Mouse (Mus musculus) MEL (cell line): ENCODE data around the gene Fdps. TPM values are rescaled to one million over a fixed set of nuclear protein-coding genes. Genes with fewer than 3 reads are reported as not detected.

Source experiments
- DNase-seq: peaks from one replicate; pipeline ENCODE4 v3.0.0; 2011; ENCODE audit warnings: low read depth, low spot score
- H3K27ac ChIP-seq: 2 replicates; pipeline ENCODE4 v1.5.1; 2012; ENCODE audit warnings: low read depth, mild to moderate bottlenecking, control low read depth, low read length, moderate library complexity; ENCODE audit not compliant: control insufficient read depth
- H3K27me3 ChIP-seq, 2 experiments: fragments of 150-350 bp in 1 of 2; sonication (generic) in 1 of 2; 2 replicates each; pipeline ENCODE4 v1.6.1; 2012; ENCODE audit warnings: low read length in 2 of 2, mild to moderate bottlenecking in 2 of 2, improper control_type of control experiment in 1 of 2, moderate library complexity in 1 of 2; ENCODE audit not compliant: insufficient read depth in 2 of 2, control insufficient read depth in 1 of 2
- H3K36me3 ChIP-seq, 2 experiments: 2 replicates each; pipeline ENCODE4 v1.6.1; 2012 to 2014; ENCODE audit warnings: low read length in 2 of 2, improper control_type of control experiment in 1 of 2, inconsistent platforms in 1 of 2, mild to moderate bottlenecking in 1 of 2; ENCODE audit not compliant: insufficient read depth in 2 of 2, control insufficient read depth in 1 of 2
- H3K4me1 ChIP-seq, 2 experiments: fragments of 150-350 bp in 1 of 2; sonication (generic) in 1 of 2; 2 replicates each; pipeline ENCODE4 v1.6.1; 2012; ENCODE audit warnings: low read length in 2 of 2, improper control_type of control experiment in 1 of 2, mild to moderate bottlenecking in 1 of 2; ENCODE audit not compliant: insufficient read depth in 2 of 2, control insufficient read depth in 1 of 2
- H3K4me3 ChIP-seq, 2 experiments: fragments of 150-350 bp in 1 of 2; sonication (generic) in 1 of 2; 2 replicates each; pipeline ENCODE4 v1.5.1; 2012; ENCODE audit warnings: low read depth in 2 of 2, low read length in 2 of 2, mild to moderate bottlenecking in 2 of 2, moderate library complexity in 2 of 2, control low read depth in 1 of 2, improper control_type of control experiment in 1 of 2; ENCODE audit not compliant: control insufficient read depth in 1 of 2, insufficient read depth in 1 of 2
- H3K79me2 ChIP-seq: 2 replicates; pipeline ENCODE4 v1.6.1; 2012; ENCODE audit warnings: mild to moderate bottlenecking, low read length, moderate library complexity; ENCODE audit not compliant: control insufficient read depth, poor library complexity, insufficient read depth
- H3K9ac ChIP-seq: 2 replicates; pipeline ENCODE4 v1.6.1; 2012; ENCODE audit warnings: low read depth, mild to moderate bottlenecking, control low read depth, low read length, moderate library complexity; ENCODE audit not compliant: control insufficient read depth, poor library complexity, severe bottlenecking
- H3K9me3 ChIP-seq: fragments of 150-350 bp; sonication (generic); replicated peaks from 2 replicates; pipeline ENCODE4 v1.6.1; 2012; ENCODE audit warnings: mild to moderate bottlenecking, low read length, improper control_type of control experiment, moderate library complexity; ENCODE audit not compliant: insufficient read depth
- CHD1 ChIP-seq: IDR thresholded peaks from 2 replicates; pipeline ENCODE4 v1.6.1; 2012; ENCODE audit warnings: low read depth, mild to moderate bottlenecking, inconsistent platforms, low read length, improper control_type of control experiment
- CHD2 ChIP-seq: IDR thresholded peaks from 2 replicates; pipeline ENCODE4 v1.6.1; 2011; ENCODE audit warnings: low read length, improper control_type of control experiment
- CTCF ChIP-seq, 3 experiments: IDR thresholded peaks in 2 of 3; conservative IDR thresholded peaks in 1 of 3; 2 replicates each; pipeline ENCODE4 v1.5.1; 2011 to 2012; ENCODE audit warnings: low read length in 3 of 3, low read depth in 2 of 3, mild to moderate bottlenecking in 2 of 3, improper control_type of control experiment in 1 of 3, inconsistent platforms in 1 of 3, mixed read lengths in 1 of 3, moderate library complexity in 1 of 3; ENCODE audit not compliant: control insufficient read depth in 1 of 3, insufficient read depth in 1 of 3, poor library complexity in 1 of 3, severe bottlenecking in 1 of 3
- ELF1 ChIP-seq: IDR thresholded peaks from 2 replicates; pipeline ENCODE4 v1.6.1; 2014; ENCODE audit warnings: low read depth, mild to moderate bottlenecking, inconsistent platforms, low read length, improper control_type of control experiment, moderate library complexity
- EP300 ChIP-seq, 2 experiments: IDR thresholded peaks; 2 replicates each; pipeline ENCODE4 v1.6.1; 2011; ENCODE audit warnings: improper control_type of control experiment in 2 of 2, low read length in 2 of 2, low read depth in 1 of 2, mild to moderate bottlenecking in 1 of 2
- ETS1 ChIP-seq: IDR thresholded peaks from 2 replicates; pipeline ENCODE4 v1.6.1; 2012; ENCODE audit warnings: low read depth, mild to moderate bottlenecking, inconsistent platforms, low read length, improper control_type of control experiment, moderate library complexity
- GABPA ChIP-seq: IDR thresholded peaks from 2 replicates; pipeline ENCODE4 v1.6.1; 2012; ENCODE audit warnings: low read depth, mild to moderate bottlenecking, inconsistent platforms, low read length, improper control_type of control experiment, moderate library complexity
- GATA1 ChIP-seq: IDR thresholded peaks from 2 replicates; pipeline ENCODE4 v1.6.1; 2011; ENCODE audit warnings: low read depth, low read length, improper control_type of control experiment
- HCFC1 ChIP-seq: IDR thresholded peaks from 2 replicates; pipeline ENCODE4 v1.6.1; 2012; ENCODE audit warnings: low read depth, mild to moderate bottlenecking, inconsistent platforms, low read length, improper control_type of control experiment, moderate library complexity
- JUND ChIP-seq: IDR thresholded peaks from 2 replicates; pipeline ENCODE4 v1.6.1; 2011; ENCODE audit warnings: low read depth, mild to moderate bottlenecking, improper control_type of control experiment, low read length
- MAFK ChIP-seq: IDR thresholded peaks from 2 replicates; pipeline ENCODE4 v1.6.1; 2011; ENCODE audit warnings: low read depth, mild to moderate bottlenecking, low read length, improper control_type of control experiment, borderline replicate concordance
- MAX ChIP-seq: IDR thresholded peaks from 2 replicates; pipeline ENCODE4 v1.6.1; 2011; ENCODE audit warnings: low read length, improper control_type of control experiment
- MAZ ChIP-seq: IDR thresholded peaks from 2 replicates; pipeline ENCODE4 v1.6.1; 2012; ENCODE audit warnings: low read depth, mild to moderate bottlenecking, inconsistent platforms, low read length, improper control_type of control experiment
- MEF2A ChIP-seq: IDR thresholded peaks from 2 replicates; pipeline ENCODE4 v1.6.1; 2014; ENCODE audit warnings: low read depth, mild to moderate bottlenecking, inconsistent platforms, low read length, improper control_type of control experiment; ENCODE audit not compliant: poor library complexity, insufficient replicate concordance, severe bottlenecking; ENCODE audit errors: extremely low read depth
- MXI1 ChIP-seq: IDR thresholded peaks from 2 replicates; pipeline ENCODE4 v1.6.1; 2011; ENCODE audit warnings: mild to moderate bottlenecking, low read depth, low read length, improper control_type of control experiment
- MYC ChIP-seq: IDR thresholded peaks from 2 replicates; pipeline ENCODE4 v1.6.1; 2011; ENCODE audit warnings: low read depth, mild to moderate bottlenecking, low read length, improper control_type of control experiment, moderate library complexity
- NRF1 ChIP-seq: IDR thresholded peaks from 2 replicates; pipeline ENCODE4 v1.6.1; 2014; ENCODE audit warnings: low read depth, mild to moderate bottlenecking, inconsistent platforms, low read length, improper control_type of control experiment, moderate library complexity; ENCODE audit not compliant: poor library complexity, insufficient read depth, severe bottlenecking
- POLR2AphosphoS2 ChIP-seq: IDR thresholded peaks from 2 replicates; pipeline ENCODE4 v1.6.1; 2011; ENCODE audit warnings: low read length, improper control_type of control experiment
- POLR2AphosphoS5 ChIP-seq: IDR thresholded peaks from 2 replicates; pipeline ENCODE4 v1.6.1; 2012; ENCODE audit warnings: low read depth, borderline replicate concordance, mild to moderate bottlenecking, inconsistent platforms, low read length, moderate library complexity, mixed read lengths
- RAD21 ChIP-seq: IDR thresholded peaks from 2 replicates; pipeline ENCODE4 v1.6.1; 2011; ENCODE audit warnings: mild to moderate bottlenecking, low read depth, low read length, improper control_type of control experiment
- RCOR1 ChIP-seq: IDR thresholded peaks from 2 replicates; pipeline ENCODE4 v1.6.1; 2012; ENCODE audit warnings: low read depth, mild to moderate bottlenecking, inconsistent platforms, low read length, improper control_type of control experiment
- SIN3A ChIP-seq: IDR thresholded peaks from 2 replicates; pipeline ENCODE4 v1.6.1; 2012; ENCODE audit warnings: low read length, improper control_type of control experiment, inconsistent platforms
- TAL1 ChIP-seq: IDR thresholded peaks from 2 replicates; pipeline ENCODE4 v1.6.1; 2012; ENCODE audit warnings: mild to moderate bottlenecking, inconsistent platforms, low read length, moderate library complexity, mixed read lengths
- TBP ChIP-seq: IDR thresholded peaks from 2 replicates; pipeline ENCODE4 v1.8.0; 2011; ENCODE audit warnings: low read depth, low read length, improper control_type of control experiment
- TCF12 ChIP-seq: IDR thresholded peaks from 2 replicates; pipeline ENCODE4 v1.6.1; 2014; ENCODE audit warnings: low read depth, mild to moderate bottlenecking, inconsistent platforms, low read length, improper control_type of control experiment, moderate library complexity
- USF1 ChIP-seq: IDR thresholded peaks from 2 replicates; pipeline ENCODE4 v1.6.1; 2014; ENCODE audit warnings: low read depth, mild to moderate bottlenecking, inconsistent platforms, low read length, improper control_type of control experiment, moderate library complexity
- USF2 ChIP-seq, 2 experiments: IDR thresholded peaks; 2 replicates each; pipeline ENCODE4 v1.6.1; 2011 to 2012; ENCODE audit warnings: improper control_type of control experiment in 2 of 2, low read length in 2 of 2, borderline replicate concordance in 1 of 2, inconsistent platforms in 1 of 2, low read depth in 1 of 2, mild to moderate bottlenecking in 1 of 2; ENCODE audit not compliant: insufficient read depth in 1 of 2
- ZC3H11A ChIP-seq: IDR thresholded peaks from 2 replicates; pipeline ENCODE4 v1.6.1; 2012; ENCODE audit warnings: low read depth, mild to moderate bottlenecking, inconsistent platforms, low read length, improper control_type of control experiment
- ZNF384 ChIP-seq: IDR thresholded peaks from 2 replicates; pipeline ENCODE4 v1.6.1; 2012; ENCODE audit warnings: low read depth, mild to moderate bottlenecking, inconsistent platforms, low read length, improper control_type of control experiment
- polyA plus RNA-seq, 2 experiments: library from polyadenylated mRNA; stranded (reverse) in 1 of 2; unstranded in 1 of 2; fragments of >175 nt in 1 of 2; fragments of >200 nt in 1 of 2; gene quantifications; 2 replicates each; pipeline versions ENCODE4 v1.2.1 to v1.2.4; 2012; ENCODE audit warnings: low replicate concordance in 2 of 2, low read depth in 1 of 2; ENCODE audit not compliant: insufficient read length in 2 of 2, insufficient read depth in 1 of 2, missing spikeins in 1 of 2
- total RNA-seq: library from RNA; depleted of rRNA; stranded (reverse); fragments of 300-350 nt; gene quantifications from 2 replicates; pipeline ENCODE4 v1.2.3, GENCODE M21; 2012

The Fdps gene
- total and polyA plus RNA-seq, 3 experiments, result 226 to 267 TPM; not detected in 1

- peak; percentile 77 for DNase-seq
- Histone ChIP-seq H3K9ac (peak overlapping the region; percentile 51), H3K36me3 (peaks cover 0 to 20% of the 10 kb centered on the region in 2 experiments; a peak in 2 of 4 replicates), H3K9me3 (no peaks in the 10 kb centered on the region), H3K27ac (peak overlapping the region; percentile 80), H3K79me2 (no peaks in the 10 kb centered on the region), H3K4me3 (peak overlapping the region in 1 of 2 experiments; percentile 25; a peak in 1 of 4 replicates), H3K27me3 (no peaks in the 10 kb centered on the region), H3K4me1 (peaks cover 15 to 18% of the 10 kb centered on the region in 2 experiments)
- TF ChIP-seq MAX (peak; percentile 26; the same call in 1 of the 2 replicates), RAD21 (no peak), USF2 (IDR thresholded peaks at IDR 0.05; ENCODE audit: borderline replicate concordance in 1 of 2, insufficient read depth in 1 of 2, low read depth in 1 of 2, low read length in 2 of 2) (no peak), ZNF384 (no peak), TCF12 (peak; percentile 59; the same call in 1 of the 2 replicates), GATA1 (peak; percentile 74), ETS1 (peak; percentile 62; the same call in 1 of the 2 replicates), MAZ (no peak), ELF1 (0 out of 2 replicates have a peak, but pooled peaks have one; percentile 26), TAL1 (no peak), RCOR1 (peak; percentile 70), POLR2AphosphoS5 (no peak), HCFC1 (peak; percentile 51), EP300 (IDR thresholded peaks at IDR 0.05; ENCODE audit: low read depth in 1 of 2, low read length in 2 of 2) (peak; percentile 67 to 83), TBP (no peak), JUND (0 out of 2 replicates have a peak, but pooled peaks have one; percentile 42)
Observed at GRCm38 (mm10) chr3:89107545-89107944, 5.8 kb upstream of the Fdps start.

- H3K27me3 ChIP-seq, result no peaks in the 10 kb centered on the region
- H3K36me3 ChIP-seq, result peaks cover 0 to 20% of the 10 kb centered on the region in 2 experiments; a peak in 2 of 4 replicates
- peak overlapping the region; percentile 11 for H3K9ac ChIP-seq
- H3K27ac ChIP-seq, result peak overlapping the region; percentile 80
- peak overlapping the region in 1 of 2 experiments; percentile 17; a peak in 1 of 4 replicates for H3K4me3 ChIP-seq
- peak; percentile 77 for DNase-seq
- H3K9me3 ChIP-seq, result no peaks in the 10 kb centered on the region
- H3K4me1 ChIP-seq, result peaks cover 15 to 18% of the 10 kb centered on the region in 2 experiments
- no peaks in the 10 kb centered on the region for H3K79me2 ChIP-seq
- TF ChIP-seq JUND, result no peak
- no peak for TF ChIP-seq MAZ
- TF ChIP-seq ETS1, result 0 out of 2 replicates have a peak, but pooled peaks have one; percentile 45
- TF ChIP-seq TCF12, result no peak
- TF ChIP-seq USF2 (IDR thresholded peaks at IDR 0.05; ENCODE audit: borderline replicate concordance in 1 of 2, insufficient read depth in 1 of 2, low read depth in 1 of 2, low read length in 2 of 2), result no peak
- no peak for TF ChIP-seq CHD1
- TF ChIP-seq ZC3H11A, result no peak
- TF ChIP-seq GABPA, result no peak
- 0 out of 2 replicates have a peak, but pooled peaks have one; percentile 19 for TF ChIP-seq MXI1
- no peak for TF ChIP-seq NRF1
- no peak for TF ChIP-seq POLR2AphosphoS2
- peak; percentile 43 to 56; a peak in 3 of 4 replicates for TF ChIP-seq EP300 (IDR thresholded peaks at IDR 0.05; ENCODE audit: low read depth in 1 of 2, low read length in 2 of 2)
- no peak for TF ChIP-seq MAFK
- no peak for TF ChIP-seq CHD2
- TF ChIP-seq HCFC1, result 0 out of 2 replicates have a peak, but pooled peaks have one; percentile 59
- TF ChIP-seq CTCF (IDR thresholded peaks at IDR 0.05 in 2 of 3, conservative IDR thresholded peaks at IDR 0.05 in 1 of 3; ENCODE audit: control insufficient read depth in 1 of 3, insufficient read depth in 1 of 3, low read depth in 2 of 3, low read length in 3 of 3, poor library complexity in 1 of 3, severe bottlenecking in 1 of 3), result no peak
- TF ChIP-seq RAD21, result no peak; the same call in 1 of the 2 replicates
- TF ChIP-seq TAL1, result no peak
- TF ChIP-seq SIN3A, result peak; percentile 48; the same call in 1 of the 2 replicates
- TF ChIP-seq RCOR1, result no peak
- TF ChIP-seq MYC, result no peak
- TF ChIP-seq MEF2A, result no peak
- no peak for TF ChIP-seq USF1
- no peak for TF ChIP-seq POLR2AphosphoS5
Observed at GRCm38 (mm10) chr3:89106881-89107280, 5.1 kb upstream of the Fdps start.
